Mouse (Mus musculus) limb, embryonic 14.5 days (tissue): ENCODE results near the gene Glud1. TPM values are rescaled to one million over a fixed set of nuclear protein-coding genes. Genes with fewer than 3 reads are reported as not detected.
"Not testable (repeated sequence)": the region's sequence is repeated elsewhere in the genome, so short reads cannot be mapped to it uniquely, and the experiment has no call there.

Experiments used
- ATAC-seq: fragments of 200-750 bp; cut with Nextera tagmentation; 2 replicates; pipeline ENCODE4 v1.8.0; 2017; ENCODE audit warnings: low read depth, moderate number of reproducible peaks, moderate TSS enrichment; ENCODE audit not compliant: low FRiP score
- DNase-seq: peaks from one replicate; pipeline ENCODE4 v3.0.0-alpha.2; 2015; ENCODE audit warnings: low spot score
- H3K27ac ChIP-seq: fragments of 300-500 bp; sonication (generic); replicated peaks from 2 replicates; pipeline ENCODE4 v1.5.1; 2014; ENCODE audit warnings: low read depth, mild to moderate bottlenecking, low read length, moderate library complexity, mixed read lengths
- H3K27me3 ChIP-seq: fragments of 300-500 bp; sonication (generic); 2 replicates; pipeline ENCODE4 v1.6.1; 2014; ENCODE audit warnings: low read length, mixed read lengths; ENCODE audit not compliant: control insufficient read depth, insufficient read depth
- H3K36me3 ChIP-seq: fragments of 300-500 bp; sonication (generic); 2 replicates; pipeline ENCODE4 v1.6.1; 2014; ENCODE audit warnings: mild to moderate bottlenecking, low read length, moderate library complexity, mixed read lengths; ENCODE audit not compliant: control insufficient read depth, insufficient read depth
- H3K4me1 ChIP-seq: fragments of 300-500 bp; sonication (generic); 2 replicates; pipeline ENCODE4 v1.6.1; 2014; ENCODE audit warnings: antibody characterized with exemption, low read length, mixed read lengths; ENCODE audit not compliant: control insufficient read depth, insufficient read depth
- H3K4me2 ChIP-seq: fragments of 300-500 bp; sonication (generic); replicated peaks from 2 replicates; pipeline ENCODE4 v1.6.1; 2014; ENCODE audit warnings: low read depth, mild to moderate bottlenecking, low read length, moderate library complexity; ENCODE audit not compliant: severe bottlenecking
- H3K4me3 ChIP-seq: fragments of 300-500 bp; sonication (generic); replicated peaks from 2 replicates; pipeline ENCODE4 v1.5.1; 2014; ENCODE audit warnings: low read length
- H3K9ac ChIP-seq: fragments of 300-500 bp; sonication (generic); 2 replicates; pipeline ENCODE4 v1.6.1; 2014; ENCODE audit warnings: mild to moderate bottlenecking, low read depth, low read length, moderate library complexity; ENCODE audit not compliant: severe bottlenecking
- H3K9me3 ChIP-seq: fragments of 300-500 bp; sonication (generic); 2 replicates; pipeline ENCODE4 v1.6.1; 2016; ENCODE audit warnings: low read length; ENCODE audit not compliant: control insufficient read depth
- POLR2A ChIP-seq: fragments of 200-500 bp; IDR thresholded peaks from 2 replicates; pipeline ENCODE4 v1.8.0; 2012; ENCODE audit warnings: inconsistent platforms, mild to moderate bottlenecking, moderate library complexity, borderline replicate concordance; ENCODE audit not compliant: insufficient read depth, insufficient read length; ENCODE audit errors: extremely low read depth
- WGBS: fragments of 180-500 bp; shearing (Covaris S2); extraction: QIAGEN DNeasy Blood & Tissue Kit; methylation state at CpG from one replicate; pipeline ENCODE4 v1.1.7; 2014; 5-methylcytosine and 5-hydroxymethylcytosine counted together
- polyA plus RNA-seq, 2 experiments: library from polyadenylated mRNA; depleted of rRNA in 1 of 2; stranded (reverse) in 1 of 2; unstranded in 1 of 2; fragments of >200 nt; fragmentation: Nextera tagmentation in 1 of 2; extraction: Ambion mirVana in 1 of 2; gene quantifications; 2 replicates each; pipeline versions ENCODE4 v1.2.1 to v1.2.3; 2012 to 2014

Glud1 gene
- polyA plus RNA-seq, 2 experiments = 67.3 to 81.2 TPM

DNA sequence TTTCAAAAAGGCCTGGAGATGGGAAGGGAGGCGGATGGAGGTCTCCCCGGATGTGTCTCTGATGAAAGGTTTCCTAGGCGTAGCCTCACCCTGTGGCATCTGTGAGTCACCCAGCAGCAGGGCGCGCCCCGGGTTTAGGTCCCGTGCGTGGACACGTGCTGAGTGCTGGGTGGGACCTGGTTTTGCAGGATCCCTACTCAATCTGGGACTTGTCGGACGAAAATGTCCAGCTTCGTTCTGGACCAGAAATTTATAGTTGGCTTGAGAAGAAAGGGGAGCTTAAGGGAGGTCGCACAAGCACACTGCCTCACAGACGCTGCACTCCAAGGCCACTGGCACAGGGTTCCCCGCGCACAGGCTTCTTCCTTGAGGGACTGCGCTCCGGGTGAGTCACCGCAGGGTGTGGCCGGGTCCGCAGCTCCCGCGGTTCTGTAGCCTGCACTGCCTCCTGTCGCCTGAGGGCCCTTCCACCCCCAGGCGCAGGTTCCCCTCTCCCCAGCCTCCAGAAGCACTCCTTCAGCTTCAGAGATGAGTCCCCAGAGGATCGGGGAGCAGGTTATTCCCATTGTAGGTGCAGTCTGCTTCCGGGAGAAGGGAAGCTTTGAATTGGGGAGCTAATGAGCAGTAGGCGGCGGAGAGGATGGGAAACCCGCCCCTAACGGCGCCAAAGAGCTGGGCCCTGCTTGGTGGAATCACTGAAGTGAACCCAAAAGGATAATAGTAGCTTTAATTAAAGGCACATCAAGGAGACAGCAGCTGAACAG lies 53.1 kb downstream of the Glud1 start:
- Histone ChIP-seq H3K9me3 (no peaks in the 10 kb centered on the region), H3K27ac (no peak overlapping the region), H3K27me3 (no peaks in the 10 kb centered on the region; the same call in 1 of the 2 replicates), H3K9ac (peak overlapping the region; percentile 51), H3K36me3 (no peaks in the 10 kb centered on the region), H3K4me1 (peaks cover 3% of the 10 kb centered on the region; the same call in 1 of the 2 replicates), H3K4me2 (peak overlapping the region; percentile 54), H3K4me3 (peak overlapping the region; percentile 37)
- DNase-seq = peak; percentile 44
- TF ChIP-seq POLR2A = no peak
- peak; percentile 71 for ATAC-seq
- 2% methylated on average over 32 of the region's 32 CpGs for WGBS

DNA sequence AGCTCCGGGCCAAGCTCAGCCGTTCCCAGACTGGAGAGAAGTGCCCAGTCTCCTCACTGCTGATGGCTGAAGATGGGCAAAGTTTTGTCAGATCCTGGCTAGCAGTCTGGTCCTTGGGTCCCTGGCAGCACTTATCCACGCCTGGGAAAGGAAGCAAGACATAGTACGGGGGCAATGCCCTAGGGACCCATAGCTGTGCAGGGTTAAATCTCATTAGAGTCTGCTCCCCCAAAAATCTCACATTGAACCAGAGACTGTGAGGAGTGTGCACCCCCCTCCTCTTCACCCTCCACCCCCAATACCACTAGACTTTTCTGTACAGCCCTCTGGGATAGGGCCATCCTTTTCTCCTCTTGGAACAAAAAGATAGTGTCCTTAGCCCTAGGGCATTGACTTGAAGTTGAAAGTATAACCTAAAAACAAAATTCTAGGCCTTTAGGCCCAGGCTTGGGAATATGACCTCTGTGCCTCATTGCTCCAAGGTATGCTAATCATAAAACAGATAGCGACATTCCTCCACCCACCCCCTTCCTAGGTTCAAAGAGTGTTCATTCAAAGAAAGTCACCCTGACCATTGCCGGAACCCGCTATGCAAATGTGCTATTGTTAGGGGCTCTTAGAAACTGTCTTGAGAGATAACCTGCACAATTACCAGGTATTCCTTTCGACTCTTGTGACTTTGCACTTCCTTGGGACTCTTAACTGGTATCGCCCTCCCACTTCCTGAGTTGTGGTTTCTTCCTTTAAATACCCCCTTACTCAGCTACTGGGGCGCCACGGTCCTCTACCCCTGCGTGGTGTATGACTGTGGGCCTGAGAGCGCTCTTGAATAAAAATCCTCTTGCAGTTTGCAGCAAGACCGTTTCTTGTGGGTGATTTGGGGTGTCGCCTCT lies 54.0 kb downstream of the Glud1 start:
- not testable (repeated sequence) for H3K36me3 ChIP-seq, H3K9me3 ChIP-seq, H3K4me1 ChIP-seq, ATAC-seq, DNase-seq, H3K9ac ChIP-seq, H3K27me3 ChIP-seq, H3K27ac ChIP-seq
- Histone ChIP-seq H3K4me3 (peak overlapping the region; percentile 37; the same call in 1 of the 2 replicates), H3K4me2 (peak overlapping the region; percentile 54)
- WGBS = 74% methylated on average over 15 of the region's 15 CpGs

DNA sequence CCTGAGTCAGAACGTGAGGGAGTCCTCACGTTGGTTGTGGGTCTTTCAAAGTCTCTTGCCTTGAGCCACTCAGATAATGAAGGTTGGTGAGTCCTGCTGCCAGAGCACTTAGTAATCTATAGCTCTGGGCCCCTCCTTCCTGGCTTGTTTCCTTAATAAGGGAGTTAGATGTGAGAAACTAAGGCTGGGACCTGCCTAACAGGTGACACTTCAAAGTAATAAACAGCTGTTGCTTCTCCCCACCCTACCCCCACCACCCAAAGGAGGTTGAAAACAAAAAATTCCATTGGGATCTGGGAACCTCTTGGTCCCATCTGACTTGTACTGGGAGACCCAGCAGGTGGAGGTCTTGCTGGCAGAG lies 54.6 kb downstream of the Glud1 start:
- 83% methylated on average over 2 of the region's 2 CpGs for WGBS
- peaks cover 3% of the 10 kb centered on the region; the same call in 1 of the 2 replicates for H3K4me1 ChIP-seq
- no peaks in the 10 kb centered on the region; the same call in 1 of the 2 replicates for H3K27me3 ChIP-seq
- DNase-seq (no peak), ATAC-seq (no peak)
- H3K9ac ChIP-seq = no peak overlapping the region
- H3K4me2 ChIP-seq = no peak overlapping the region
- no peaks in the 10 kb centered on the region for H3K9me3 ChIP-seq
- H3K4me3 ChIP-seq = no peak overlapping the region
- no peak for TF ChIP-seq POLR2A
- H3K27ac ChIP-seq = no peak overlapping the region
- no peaks in the 10 kb centered on the region for H3K36me3 ChIP-seq

DNA sequence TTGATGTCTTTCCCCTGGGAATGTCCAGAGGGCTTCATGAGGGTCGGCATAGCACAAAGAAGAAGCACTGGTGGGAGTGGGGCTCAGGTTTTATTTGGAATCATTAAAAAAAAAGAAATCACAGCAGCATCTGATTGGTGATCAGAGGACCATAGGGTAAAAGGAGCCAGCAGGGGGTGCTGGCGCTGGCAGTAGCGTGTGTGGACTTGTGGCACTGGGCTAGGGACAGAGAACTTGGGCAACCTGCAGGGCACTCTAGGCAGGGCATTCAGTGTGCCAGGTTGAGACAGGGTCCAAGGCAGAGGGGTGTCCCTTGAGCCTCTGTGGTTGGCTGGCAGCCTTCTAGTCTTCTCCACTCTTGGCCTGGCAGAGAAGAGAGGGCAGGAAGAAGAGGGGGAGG lies 59.7 kb downstream of the Glud1 start:
- H3K9me3 ChIP-seq = no peaks in the 10 kb centered on the region
- ATAC-seq (no peak), DNase-seq (no peak)
- no peaks in the 10 kb centered on the region for H3K27me3 ChIP-seq
- H3K9ac ChIP-seq = no peak overlapping the region
- WGBS = 50% methylated on average over 3 of the region's 3 CpGs
- no peak overlapping the region for H3K4me2 ChIP-seq
- peaks cover 5% of the 10 kb centered on the region; the same call in 1 of the 2 replicates for H3K4me1 ChIP-seq
- H3K36me3 ChIP-seq = no peaks in the 10 kb centered on the region
- no peak overlapping the region for H3K27ac ChIP-seq
- no peak overlapping the region for H3K4me3 ChIP-seq
- TF ChIP-seq POLR2A = no peak

DNA sequence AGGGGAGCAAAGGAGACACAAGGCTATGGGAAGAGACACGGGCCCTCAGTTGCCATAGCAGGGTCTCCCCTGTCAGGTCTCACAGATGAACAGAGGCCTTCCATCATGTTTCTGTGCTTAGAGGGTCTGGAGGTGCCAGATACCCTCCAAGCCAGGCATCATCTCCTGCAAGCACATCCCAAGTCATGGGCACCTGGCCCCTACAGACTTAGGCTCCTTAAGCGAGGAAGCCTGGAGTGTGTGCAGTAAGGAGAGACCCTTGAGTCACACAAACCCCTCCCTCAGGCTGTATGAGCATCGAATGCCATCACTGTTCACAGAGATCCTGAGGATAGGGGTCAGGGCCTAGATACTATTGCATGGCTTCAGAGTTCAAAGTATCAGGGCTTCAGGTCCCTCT lies 60.4 kb downstream of the Glud1 start:
- Histone ChIP-seq H3K27ac (no peak overlapping the region), H3K4me1 (peaks cover 5% of the 10 kb centered on the region; the same call in 1 of the 2 replicates), H3K27me3 (no peaks in the 10 kb centered on the region), H3K4me2 (no peak overlapping the region), H3K4me3 (no peak overlapping the region), H3K9ac (no peak overlapping the region), H3K36me3 (no peaks in the 10 kb centered on the region), H3K9me3 (no peaks in the 10 kb centered on the region)
- ATAC-seq (no peak), DNase-seq (no peak)
- 88% methylated on average over 3 of the region's 3 CpGs for WGBS
- TF ChIP-seq POLR2A = no peak
